ENCODE assay signal across 9 mouse cellular contexts in genomic region chr5:76959587-76959986, GRCm38 (mm10). TPM values are rescaled to one million over a fixed set of nuclear protein-coding genes. Genes with fewer than 3 reads are reported as not detected.
"Had no signal": no experiment of that assay in that cellular context is flagged by ENCODE, and none has a peak within 500 bp of the region (broad histone marks: within the 10 kb centered on the region; RNA-seq: fewer than 3 reads in every experiment).

No protein-coding gene starts in this region.

- ATAC-seq: liver, postnatal 0 days had no signal

- H3K4me1 ChIP-seq: neural tube, embryonic 12.5 days had no signal

- H3K4me3 ChIP-seq: limb, embryonic 12.5 days; liver, embryonic 13.5 days; neural tube, embryonic 12.5 days had no signal

- H3K9ac ChIP-seq: limb, embryonic 12.5 days; liver, embryonic 13.5 days; liver, postnatal 0 days; neural tube, embryonic 12.5 days had no signal

- H3K27ac ChIP-seq: limb, embryonic 12.5 days; liver, embryonic 13.5 days; neural tube, embryonic 12.5 days; stomach, postnatal 0 days had no signal

- H3K4me2 ChIP-seq: limb, embryonic 12.5 days; liver, embryonic 13.5 days; neural tube, embryonic 12.5 days had no signal

- DNase-seq: liver; liver, embryonic 13.5 days; liver, postnatal 0 days; lung, postnatal 10 days; midbrain, embryonic 14.5 days; thymus, postnatal 4 days had no signal

- H3K9me3 ChIP-seq: limb, embryonic 12.5 days; liver, embryonic 13.5 days; neural tube, embryonic 12.5 days had no signal

- H3K27me3 ChIP-seq: limb, embryonic 12.5 days; liver, embryonic 13.5 days; neural tube, embryonic 12.5 days had no signal

RNA-seq across cellular contexts. Expression of gene Arl9, which starts 44.3 kb away (rescaled TPM):
- polyA plus RNA-seq: limb, embryonic 12.5 days; liver, embryonic 13.5 days; midbrain, embryonic 14.5 days; neural tube, embryonic 12.5 days; stomach, postnatal 0 days had no signal
